Mouse (Mus musculus): ENCODE data around the gene Usp31.

- TF ChIP-seq POLR2A (IDR thresholded peaks at IDR 0.05; ENCODE audit: insufficient read depth, low read depth, low read length) (no peak), CTCF (IDR thresholded peaks at IDR 0.05) (peak; percentile 99; the same call in 1 of the 2 replicates), EP300 (IDR thresholded peaks at IDR 0.05; ENCODE audit: insufficient read depth, low read depth, low read length) (no peak)
These were observed 65.9 kb downstream of the Usp31 start for GRCm38 (mm10) chr7:121640998-121641762.

All from heart, adult 2 months (tissue).